Mouse (Mus musculus): ENCODE measurements around the gene Tex33.
"Not testable (repeated sequence)": the region's sequence is repeated elsewhere in the genome, so short reads cannot be mapped to it uniquely, and the experiment has no call there.

Tex33 gene

GRCm38 (mm10) chr15:78339627-78340423 lies 55.9 kb downstream of the Tex33 start:
- in situ Hi-C loops (cut with MboI; ENCODE audit: low pct_unique_long_range_greater_than_20kb in 1 of 2, low sequenced_read_pairs in 2 of 2, unreplicated experiment in 1 of 2), result not testable (repeated sequence)

- in situ Hi-C loops (cut with MboI; ENCODE audit: low pct_unique_long_range_greater_than_20kb in 1 of 2, low sequenced_read_pairs in 2 of 2, unreplicated experiment in 1 of 2), result no loop called here
These were observed 61.3 kb downstream of the Tex33 start for GRCm38 (mm10) chr15:78334380-78334779.

- in situ Hi-C loops (cut with MboI; ENCODE audit: low pct_unique_long_range_greater_than_20kb in 1 of 2, low sequenced_read_pairs in 2 of 2, unreplicated experiment in 1 of 2), result no loop called here
These were observed 62.7 kb downstream of the Tex33 start for GRCm38 (mm10) chr15:78332981-78333380.

GRCm38 (mm10) chr15:78331523-78332340 lies 64.0 kb downstream of the Tex33 start:
- in situ Hi-C loops (cut with MboI; ENCODE audit: low pct_unique_long_range_greater_than_20kb in 1 of 2, low sequenced_read_pairs in 2 of 2, unreplicated experiment in 1 of 2), result no loop called here

GRCm38 (mm10) chr15:78330706-78331105 lies 65.0 kb downstream of the Tex33 start:
- in situ Hi-C loops (cut with MboI; ENCODE audit: low pct_unique_long_range_greater_than_20kb in 1 of 2, low sequenced_read_pairs in 2 of 2, unreplicated experiment in 1 of 2), result no loop called here

GRCm38 (mm10) chr15:78329972-78330371 lies 65.7 kb downstream of the Tex33 start:
- in situ Hi-C loops (cut with MboI; ENCODE audit: low pct_unique_long_range_greater_than_20kb in 1 of 2, low sequenced_read_pairs in 2 of 2, unreplicated experiment in 1 of 2), result loop anchor here in 1 of 2 experiments (10.0 kb wide), 1 partner anchor 65 kb away; no protein-coding TSS in a partner anchor

- in situ Hi-C loops (cut with MboI; ENCODE audit: low pct_unique_long_range_greater_than_20kb in 1 of 2, low sequenced_read_pairs in 2 of 2, unreplicated experiment in 1 of 2), result loop anchor here in 1 of 2 experiments (10.0 kb wide), 1 partner anchor 64 kb away; no protein-coding TSS in a partner anchor
These were observed 67.1 kb downstream of the Tex33 start for GRCm38 (mm10) chr15:78328520-78329097.

Measured in mouse embryonic stem cell (cell line).